ENCODE assay signal across 8 mouse cellular contexts in the genomic region with DNA sequence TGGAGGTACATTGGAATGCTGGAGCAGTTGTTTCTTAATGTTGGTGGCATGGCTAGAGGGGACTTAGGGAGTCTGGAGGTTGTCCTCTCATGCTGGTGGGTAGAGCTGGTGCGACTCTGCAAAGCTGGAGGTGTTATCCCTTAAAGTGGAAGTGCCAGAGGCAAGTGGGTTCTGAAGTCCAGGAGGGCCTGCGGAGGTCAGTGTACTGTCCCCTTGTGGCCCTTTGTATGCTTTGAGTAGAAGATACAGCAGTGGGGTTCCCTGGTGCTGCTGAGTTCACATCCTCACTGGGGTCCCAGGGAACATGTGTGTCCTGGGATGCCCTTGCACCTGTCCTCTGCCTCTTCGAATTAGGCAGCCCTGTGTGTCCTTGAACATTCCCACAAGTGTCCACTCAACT. TPM values are rescaled to one million over a fixed set of nuclear protein-coding genes. Genes with fewer than 3 reads are reported as not detected.
A peak's percentile ranks its signal among the peaks of the same experiment; 100 is the strongest.
DNase-seq lines count a peak whose midpoint lies in the region; ATAC-seq and TF ChIP-seq lines count a peak whose summit lies in the region.

No protein-coding gene starts in this region.

- WGBS in heart, embryonic 11.5 days (ENCODE audit: insufficient replicate concordance) = 22% methylated on average over 3 of the region's 3 CpGs
- 32% methylated on average over 3 of the region's 3 CpGs for WGBS in bone marrow, adult 2 months
- WGBS in hindbrain, embryonic 13.5 days = 39% methylated on average over 3 of the region's 3 CpGs
- 31% methylated on average over 3 of the region's 3 CpGs for WGBS in midbrain, embryonic 12.5 days

- 0 out of 2 replicates have a peak, but pooled peaks have one; percentile 12 for TF ChIP-seq CTCF in bone marrow, adult 2 months (IDR thresholded peaks at IDR 0.05; ENCODE audit: control insufficient read depth, insufficient read depth, low read length)

- ATAC-seq in heart, embryonic 11.5 days (replicated peaks; ENCODE audit: insufficient number of reproducible peaks, low FRiP score, low TSS enrichment) = no peak
- no peak for ATAC-seq in hindbrain, embryonic 13.5 days (ENCODE audit: low FRiP score)
- no peak for ATAC-seq in midbrain, embryonic 12.5 days (ENCODE audit: low FRiP score, low read depth)

- no peaks in the 10 kb centered on the region for H3K9me3 ChIP-seq in heart, embryonic 11.5 days (replicated peaks; ENCODE audit: control insufficient read depth, low read length)
- no peaks in the 10 kb centered on the region for H3K9me3 ChIP-seq in hindbrain, embryonic 13.5 days
- no peaks in the 10 kb centered on the region for H3K9me3 ChIP-seq in midbrain, embryonic 12.5 days

- H3K4me2 ChIP-seq in heart, embryonic 11.5 days = peak overlapping the region; percentile 79
- peak overlapping the region; percentile 98 for H3K4me2 ChIP-seq in hindbrain, embryonic 13.5 days
- H3K4me2 ChIP-seq in midbrain, embryonic 12.5 days (replicated peaks) = peak overlapping the region; percentile 96

- peak overlapping the region; percentile 99 for H3K9ac ChIP-seq in heart, embryonic 11.5 days (ENCODE audit: low read depth, low read length)
- peak overlapping the region; percentile 98 for H3K9ac ChIP-seq in hindbrain, embryonic 13.5 days
- H3K9ac ChIP-seq in midbrain, embryonic 12.5 days (replicated peaks) = peak overlapping the region; percentile 98

- intact Hi-C loops in heart, postnatal 36 days (cut with DNase I) = no loop called here

- no peak for TF ChIP-seq POLR2A in bone marrow, adult 2 months (IDR thresholded peaks at IDR 0.05; ENCODE audit: borderline replicate concordance, control insufficient read depth, low read depth, low read length)

- H3K27me3 ChIP-seq in heart, embryonic 11.5 days (ENCODE audit: control insufficient read depth, insufficient read depth, low read length) = no peaks in the 10 kb centered on the region
- no peaks in the 10 kb centered on the region for H3K27me3 ChIP-seq in hindbrain, embryonic 13.5 days
- no peaks in the 10 kb centered on the region for H3K27me3 ChIP-seq in midbrain, embryonic 12.5 days

- peak overlapping the region; percentile 93 for H3K4me3 ChIP-seq in heart, embryonic 11.5 days (ENCODE audit: low read depth, low read length)
- H3K4me3 ChIP-seq in bone marrow, adult 2 months (replicated peaks; ENCODE audit: control insufficient read depth, low read depth, low read length) = peak overlapping the region; percentile 90
- H3K4me3 ChIP-seq in hindbrain, embryonic 13.5 days = peak overlapping the region; percentile 94
- H3K4me3 ChIP-seq in midbrain, embryonic 12.5 days = peak overlapping the region; percentile 100

- H3K27ac ChIP-seq in heart, embryonic 11.5 days (ENCODE audit: low read depth, low read length) = no peak overlapping the region
- H3K27ac ChIP-seq in bone marrow, adult 2 months (ENCODE audit: control insufficient read depth, insufficient read depth, low read depth, low read length, poor library complexity) = no peak overlapping the region
- no peak overlapping the region for H3K27ac ChIP-seq in hindbrain, embryonic 13.5 days
- H3K27ac ChIP-seq in midbrain, embryonic 12.5 days (replicated peaks) = no peak overlapping the region

- DNase-seq in heart, postnatal 36 days = no peak
- no peak for DNase-seq in ovary, postnatal 10 days (ENCODE audit: low spot score)
- DNase-seq in urinary bladder, adult 18-20 months (ENCODE audit: low spot score in 2 of 2) = no peak
- no peak for DNase-seq in left cerebral cortex, adult 18-20 months (ENCODE audit: low spot score in 2 of 2)

- peaks cover 54% of the 10 kb centered on the region for H3K4me1 ChIP-seq in heart, embryonic 11.5 days (ENCODE audit: control insufficient read depth, insufficient read depth, low read length)
- peaks cover 9% of the 10 kb centered on the region for H3K4me1 ChIP-seq in bone marrow, adult 2 months (ENCODE audit: control insufficient read depth, insufficient read depth, low read length)
- peaks cover 75% of the 10 kb centered on the region for H3K4me1 ChIP-seq in hindbrain, embryonic 13.5 days (replicated peaks)
- H3K4me1 ChIP-seq in midbrain, embryonic 12.5 days = peaks cover 37% of the 10 kb centered on the region

- no peaks in the 10 kb centered on the region for H3K36me3 ChIP-seq in heart, embryonic 11.5 days (ENCODE audit: control insufficient read depth, insufficient read depth, low read length)
- no peaks in the 10 kb centered on the region for H3K36me3 ChIP-seq in hindbrain, embryonic 13.5 days
- H3K36me3 ChIP-seq in midbrain, embryonic 12.5 days = no peaks in the 10 kb centered on the region

RNA-seq across cellular contexts. Expression of a gene that starts 1.1 kb away (rescaled TPM):
- polyA plus RNA-seq in heart, embryonic 11.5 days (2014; fragmentation: Nextera tagmentation; extraction: Ambion mirVana) = 23.1 and 27.3 TPM in 2 replicates
- total RNA-seq in heart, postnatal 36 days (2021) = 10 to 100 TPM; 22.5 to 27.0 TPM
- 30.8 and 55.1 TPM in 2 replicates for polyA plus RNA-seq in bone marrow, adult 2 months (2011; ENCODE audit: insufficient read depth, insufficient read length, low replicate concordance, missing spikeins)
- polyA plus RNA-seq in hindbrain, embryonic 13.5 days (2015; fragmentation: Nextera tagmentation; extraction: Ambion mirVana) = 18.9 and 19.4 TPM in 2 replicates
- 26.9 and 30.8 TPM in 2 replicates for polyA plus RNA-seq in midbrain, embryonic 12.5 days (2016; fragmentation: Nextera tagmentation; extraction: Ambion mirVana)
- 10 to 100 TPM; 43.0 to 44.4 TPM for total RNA-seq in left cerebral cortex, adult 18-20 months (2021)

RNA-seq across cellular contexts. Expression of a gene that starts 14.0 kb away (rescaled TPM):
- polyA plus RNA-seq in heart, embryonic 11.5 days (2014; fragmentation: Nextera tagmentation; extraction: Ambion mirVana) = 51.5 and 59.3 TPM in 2 replicates
- 10 to 100 TPM; 35.1 to 43.5 TPM for total RNA-seq in heart, postnatal 36 days (2021)
- 35.9 and 68.0 TPM in 2 replicates for polyA plus RNA-seq in bone marrow, adult 2 months (2011; ENCODE audit: insufficient read depth, insufficient read length, low replicate concordance, missing spikeins)
- polyA plus RNA-seq in hindbrain, embryonic 13.5 days (2015; fragmentation: Nextera tagmentation; extraction: Ambion mirVana) = 100 and 101 TPM in 2 replicates
- polyA plus RNA-seq in midbrain, embryonic 12.5 days (2016; fragmentation: Nextera tagmentation; extraction: Ambion mirVana) = 94.0 and 99.1 TPM in 2 replicates
- total RNA-seq in left cerebral cortex, adult 18-20 months (2021) = 100 to 1,000 TPM; 140 to 153 TPM

RNA-seq across cellular contexts. Expression of a gene that starts 41.9 kb away (rescaled TPM):
- 68.6 and 68.7 TPM in 2 replicates for polyA plus RNA-seq in heart, embryonic 11.5 days (2014; fragmentation: Nextera tagmentation; extraction: Ambion mirVana)
- 10 to 100 TPM; 29.5 to 29.7 TPM for total RNA-seq in heart, postnatal 36 days (2021)
- polyA plus RNA-seq in bone marrow, adult 2 months (2011; ENCODE audit: insufficient read depth, insufficient read length, low replicate concordance, missing spikeins) = 26.5 and 34.5 TPM in 2 replicates
- polyA plus RNA-seq in hindbrain, embryonic 13.5 days (2015; fragmentation: Nextera tagmentation; extraction: Ambion mirVana) = 55.9 and 61.6 TPM in 2 replicates
- 68.5 and 70.8 TPM in 2 replicates for polyA plus RNA-seq in midbrain, embryonic 12.5 days (2016; fragmentation: Nextera tagmentation; extraction: Ambion mirVana)
- 10 to 100 TPM; 46.8 to 53.3 TPM for total RNA-seq in left cerebral cortex, adult 18-20 months (2021)

RNA-seq across cellular contexts. Expression of a gene that starts 42.3 kb away (rescaled TPM):
- 89.0 and 97.7 TPM in 2 replicates for polyA plus RNA-seq in heart, embryonic 11.5 days (2014; fragmentation: Nextera tagmentation; extraction: Ambion mirVana)
- total RNA-seq in heart, postnatal 36 days (2021) = 10 to 100 TPM; 29.3 to 31.3 TPM
- polyA plus RNA-seq in bone marrow, adult 2 months (2011; ENCODE audit: insufficient read depth, insufficient read length, low replicate concordance, missing spikeins) = 123 and 186 TPM in 2 replicates
- polyA plus RNA-seq in hindbrain, embryonic 13.5 days (2015; fragmentation: Nextera tagmentation; extraction: Ambion mirVana) = 128 and 132 TPM in 2 replicates
- 137 and 148 TPM in 2 replicates for polyA plus RNA-seq in midbrain, embryonic 12.5 days (2016; fragmentation: Nextera tagmentation; extraction: Ambion mirVana)
- total RNA-seq in left cerebral cortex, adult 18-20 months (2021) = 10 to 100 TPM; 66.1 to 77.7 TPM

RNA-seq across cellular contexts. Expression of a gene that starts 48.9 kb away (rescaled TPM):
- polyA plus RNA-seq in heart, embryonic 11.5 days (2014; fragmentation: Nextera tagmentation; extraction: Ambion mirVana) = 0.11 TPM in 1 of 2 replicates, not detected in the other
- under 1 TPM; 0.22 to 0.53 TPM for total RNA-seq in heart, postnatal 36 days (2021)
- polyA plus RNA-seq in bone marrow, adult 2 months (2011; ENCODE audit: insufficient read depth, insufficient read length, low replicate concordance, missing spikeins) = 3.0 TPM in 1 of 2 replicates, not detected in the other
- polyA plus RNA-seq in hindbrain, embryonic 13.5 days (2015; fragmentation: Nextera tagmentation; extraction: Ambion mirVana) = 0.22 TPM in 1 of 2 replicates, not detected in the other
- 0.10 TPM in 1 of 2 replicates, not detected in the other for polyA plus RNA-seq in midbrain, embryonic 12.5 days (2016; fragmentation: Nextera tagmentation; extraction: Ambion mirVana)
- 1 to 10 TPM; 2.4 to 2.9 TPM for total RNA-seq in left cerebral cortex, adult 18-20 months (2021)
